Mouse (Mus musculus) thymus, adult 2 months (tissue): ENCODE results near the gene Mad1l1.

Source experiments
- CTCF ChIP-seq: fragments of 200-500 bp; IDR thresholded peaks from 2 replicates; pipeline ENCODE4 v1.5.1; 2012; ENCODE audit warnings: mild to moderate bottlenecking, control low read depth, low read length, moderate library complexity, borderline replicate concordance; ENCODE audit not compliant: control insufficient read depth, poor library complexity, insufficient read depth; ENCODE audit errors: extremely low read depth
- POLR2A ChIP-seq: fragments of 200-500 bp; IDR thresholded peaks from 2 replicates; pipeline ENCODE4 v1.6.1; 2012; ENCODE audit warnings: mild to moderate bottlenecking, low read length, control low read depth, moderate library complexity; ENCODE audit not compliant: control insufficient read depth, poor library complexity, insufficient read depth; ENCODE audit errors: extremely low read depth

DNA sequence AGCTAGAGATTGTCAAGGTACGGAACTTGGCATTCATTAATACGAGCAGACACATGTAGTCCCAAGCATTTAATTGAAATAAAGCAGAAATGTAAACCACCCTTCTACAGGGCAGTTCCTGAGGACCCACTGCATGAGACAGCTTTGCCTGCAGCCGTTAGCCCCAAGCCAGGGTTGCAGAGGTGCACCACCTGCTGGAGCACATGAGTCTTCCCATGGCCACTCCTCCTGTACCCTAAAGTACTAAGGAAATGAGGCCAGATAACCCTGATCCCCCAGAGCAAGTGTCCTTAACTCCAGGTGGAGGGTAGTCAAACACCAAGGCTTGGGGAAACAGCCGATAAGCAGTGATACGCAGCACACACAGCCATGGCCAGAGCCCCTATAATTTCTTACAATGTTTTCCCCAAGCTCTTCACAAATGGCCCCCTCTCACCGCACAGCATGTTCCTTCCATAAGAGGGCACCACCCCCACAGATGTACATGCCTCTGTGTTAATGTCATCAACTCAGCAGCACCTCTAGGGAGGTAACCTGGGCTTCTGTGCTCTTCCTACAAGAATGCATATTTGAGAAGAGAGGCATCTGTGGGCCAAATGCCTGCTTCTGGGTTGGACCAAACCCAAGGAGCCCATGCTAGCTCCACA is 283.6 kb downstream of the Mad1l1 start:
- TF ChIP-seq CTCF (no peak), POLR2A (no peak)
